Mouse (Mus musculus) testis, adult 2 months (tissue): ENCODE results near the gene Phactr3. TPM values are rescaled to one million over a fixed set of nuclear protein-coding genes. Genes with fewer than 3 reads are reported as not detected.
"Not testable (repeated sequence)": the region's sequence is repeated elsewhere in the genome, so short reads cannot be mapped to it uniquely, and the experiment has no call there.

ENCODE experiments used
- H3K27ac ChIP-seq: fragments of 200-500 bp; 2 replicates; pipeline ENCODE4 v1.5.1; 2012; ENCODE audit warnings: low read depth, low read length; ENCODE audit not compliant: control insufficient read depth, insufficient read depth
- H3K27me3 ChIP-seq: fragments of 200-500 bp; 2 replicates; pipeline ENCODE4 v1.6.1; 2012; ENCODE audit warnings: mild to moderate bottlenecking, low read length, moderate library complexity; ENCODE audit not compliant: control insufficient read depth, insufficient read depth
- H3K36me3 ChIP-seq: fragments of 200-500 bp; 2 replicates; pipeline ENCODE4 v1.6.1; 2012; ENCODE audit warnings: mild to moderate bottlenecking, low read length; ENCODE audit not compliant: control insufficient read depth, insufficient read depth
- H3K4me1 ChIP-seq: fragments of 200-500 bp; 2 replicates; pipeline ENCODE4 v1.6.1; 2012; ENCODE audit warnings: low read length; ENCODE audit not compliant: control insufficient read depth, insufficient read depth
- H3K4me3 ChIP-seq: fragments of 200-500 bp; 2 replicates; pipeline ENCODE4 v1.5.1; 2012; ENCODE audit warnings: low read depth, mild to moderate bottlenecking, low read length, moderate library complexity, mixed read lengths; ENCODE audit not compliant: control insufficient read depth
- CTCF ChIP-seq: fragments of 200-500 bp; IDR thresholded peaks from 2 replicates; pipeline ENCODE4 v1.5.1; 2012; ENCODE audit warnings: low read depth, mild to moderate bottlenecking, inconsistent platforms, low read length, moderate library complexity; ENCODE audit not compliant: control insufficient read depth, insufficient read depth, insufficient replicate concordance
- POLR2A ChIP-seq: fragments of 200-500 bp; IDR thresholded peaks from 2 replicates; pipeline ENCODE4 v1.6.1; 2012; ENCODE audit warnings: low read depth, mild to moderate bottlenecking, inconsistent platforms, low read length, moderate library complexity; ENCODE audit not compliant: control insufficient read depth
- polyA plus RNA-seq: library from polyadenylated mRNA; depleted of rRNA; stranded (reverse); fragments of >200 nt; gene quantifications from 2 replicates; pipeline ENCODE4 v1.2.3, GENCODE M21; 2012; rRNA removed

Gene Phactr3
- polyA plus RNA-seq, 1 experiment = 8.2 TPM

DNA sequence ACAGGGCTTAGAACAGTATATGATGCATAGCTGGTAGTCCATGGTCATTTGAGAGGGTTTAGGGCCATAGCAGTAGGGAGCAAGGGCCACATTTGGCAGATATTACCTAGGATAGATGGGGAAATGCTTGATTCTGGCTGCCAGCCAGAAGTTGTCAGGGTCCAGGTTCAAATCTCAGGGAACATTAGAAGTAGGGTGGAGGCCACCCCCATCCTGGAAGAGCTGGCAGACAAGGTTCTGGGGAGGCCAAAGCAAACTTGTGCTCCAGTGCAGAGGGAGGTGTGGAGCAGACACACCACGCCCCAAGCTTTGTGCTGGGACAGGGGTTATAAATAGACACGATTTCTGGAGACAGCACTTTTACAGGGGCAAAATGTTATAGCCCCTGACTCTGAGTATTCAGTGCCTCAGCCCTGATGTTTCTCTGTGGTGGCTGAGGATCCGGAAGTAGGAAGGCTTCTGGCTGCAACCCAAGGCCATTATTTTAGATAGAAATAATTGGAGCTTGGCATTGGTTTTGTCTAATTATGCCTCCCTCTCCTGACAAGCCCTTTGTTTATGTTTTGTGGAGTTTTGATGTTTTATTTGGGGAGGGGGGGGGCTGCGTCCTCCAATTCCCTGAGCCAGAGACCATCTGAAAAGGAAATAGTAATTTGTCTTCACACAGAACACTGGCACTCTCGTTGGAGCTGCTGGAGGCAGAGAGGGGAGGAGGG, 208.1 kb downstream of the Phactr3 start:
- Histone ChIP-seq H3K36me3 (no peaks in the 10 kb centered on the region), H3K4me3 (peak overlapping the region; percentile 89; the same call in 1 of the 2 replicates), H3K27ac (no peak overlapping the region), H3K4me1 (peaks cover 11% of the 10 kb centered on the region), H3K27me3 (no peaks in the 10 kb centered on the region)
- TF ChIP-seq POLR2A (no peak), CTCF (no peak)

DNA sequence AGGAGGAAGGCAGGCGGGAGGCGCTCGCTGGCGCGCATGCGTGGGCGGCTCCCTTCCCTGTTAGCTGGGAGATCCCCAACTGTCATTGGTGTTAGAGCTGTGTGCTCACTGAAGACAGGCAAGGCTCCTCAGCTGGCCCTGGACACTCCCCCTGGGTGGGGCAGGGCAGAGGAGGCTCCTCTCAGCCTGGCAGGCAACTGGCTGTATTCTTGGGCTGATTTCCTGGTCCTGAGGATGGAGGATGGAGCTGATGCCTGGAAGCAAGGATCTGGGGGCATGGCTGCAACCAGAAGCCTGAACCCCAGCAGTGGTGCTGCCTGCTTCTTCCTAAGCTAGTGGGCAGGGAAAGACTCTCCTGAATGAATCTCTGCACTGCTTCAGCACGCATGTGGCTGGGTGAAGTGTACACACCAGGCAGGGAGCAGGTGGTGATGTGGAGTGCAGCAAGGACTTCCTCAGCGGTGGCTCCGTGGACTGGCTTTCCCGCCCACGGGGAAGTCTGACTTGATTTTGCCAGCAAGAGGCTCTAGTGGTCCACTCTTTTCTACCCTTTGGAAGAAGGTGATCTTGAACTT, 208.8 kb downstream of the Phactr3 start:
- Histone ChIP-seq H3K27ac (peak overlapping the region; percentile 91), H3K4me3 (peak overlapping the region; percentile 89)
- TF ChIP-seq POLR2A (peak; percentile 83), CTCF (no peak)

DNA sequence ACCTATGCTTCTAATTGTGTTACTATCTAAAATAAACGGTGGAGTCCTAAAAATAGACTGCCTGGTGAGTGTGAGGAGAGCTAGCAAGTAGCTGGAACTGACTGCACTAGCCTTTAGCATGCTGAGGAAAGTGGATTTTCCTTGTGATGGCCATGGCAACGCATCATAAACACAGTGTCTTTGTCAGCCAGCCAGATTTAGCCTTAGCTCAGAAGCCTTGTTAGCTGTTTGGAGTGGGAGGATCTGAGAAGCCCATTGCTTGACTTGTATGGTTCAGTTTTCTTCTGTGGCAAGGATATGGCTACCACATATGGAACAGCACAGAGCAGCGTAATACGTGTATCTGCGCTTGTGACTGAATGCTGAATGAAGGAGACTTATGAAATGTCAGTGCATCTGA, 210.8 kb downstream of the Phactr3 start:
- no peak for TF ChIP-seq POLR2A
- no peak for TF ChIP-seq CTCF
- Histone ChIP-seq H3K27me3 (no peaks in the 10 kb centered on the region), H3K36me3 (no peaks in the 10 kb centered on the region), H3K27ac (no peak overlapping the region), H3K4me1 (peaks cover 11% of the 10 kb centered on the region), H3K4me3 (peak overlapping the region; percentile 3; the same call in 1 of the 2 replicates)

More for the DNA sequence above, 208.8 kb downstream of the Phactr3 start:
- H3K36me3 ChIP-seq = no peaks in the 10 kb centered on the region
- no peaks in the 10 kb centered on the region for H3K27me3 ChIP-seq
- peaks cover 11% of the 10 kb centered on the region for H3K4me1 ChIP-seq

GRCm38 (mm10) chr2:178329986-178330385, 211.2 kb downstream of the Phactr3 start:
- peaks cover 11% of the 10 kb centered on the region for H3K4me1 ChIP-seq
- no peak for TF ChIP-seq CTCF
- TF ChIP-seq POLR2A = no peak
- no peak overlapping the region for H3K4me3 ChIP-seq
- H3K27ac ChIP-seq = no peak overlapping the region
- H3K36me3 ChIP-seq = no peaks in the 10 kb centered on the region
- no peaks in the 10 kb centered on the region for H3K27me3 ChIP-seq

- no peaks in the 10 kb centered on the region for H3K36me3 ChIP-seq
- TF ChIP-seq CTCF (no peak), POLR2A (no peak)
- H3K4me1 ChIP-seq = no peaks in the 10 kb centered on the region
- H3K27me3 ChIP-seq = no peaks in the 10 kb centered on the region
- H3K4me3 ChIP-seq = no peak overlapping the region
- no peak overlapping the region for H3K27ac ChIP-seq
Observed at GRCm38 (mm10) chr2:178337878-178338277, 219.1 kb downstream of the Phactr3 start.

DNA sequence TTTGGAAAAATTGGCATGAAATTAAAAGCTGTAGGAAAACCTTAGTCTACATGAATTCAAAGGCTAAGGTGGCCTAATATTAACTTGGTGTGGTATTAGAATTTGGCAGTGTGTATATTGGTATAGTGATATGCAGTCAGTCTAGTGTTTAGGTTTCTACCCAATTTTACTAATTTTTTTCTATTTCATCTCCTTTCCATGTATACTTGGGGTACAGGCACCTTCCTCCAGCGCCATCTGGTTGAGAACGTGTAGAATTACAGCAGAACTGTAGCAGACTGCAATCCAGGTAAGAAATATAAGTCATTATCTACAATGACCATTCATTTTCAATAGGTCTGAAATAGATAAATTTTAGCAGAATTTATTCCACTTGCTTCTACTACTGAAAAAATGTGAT, 220.3 kb downstream of the Phactr3 start:
- Histone ChIP-seq H3K27me3 (no peaks in the 10 kb centered on the region), H3K36me3 (no peaks in the 10 kb centered on the region)
- TF ChIP-seq POLR2A (no peak), CTCF (no peak)

DNA sequence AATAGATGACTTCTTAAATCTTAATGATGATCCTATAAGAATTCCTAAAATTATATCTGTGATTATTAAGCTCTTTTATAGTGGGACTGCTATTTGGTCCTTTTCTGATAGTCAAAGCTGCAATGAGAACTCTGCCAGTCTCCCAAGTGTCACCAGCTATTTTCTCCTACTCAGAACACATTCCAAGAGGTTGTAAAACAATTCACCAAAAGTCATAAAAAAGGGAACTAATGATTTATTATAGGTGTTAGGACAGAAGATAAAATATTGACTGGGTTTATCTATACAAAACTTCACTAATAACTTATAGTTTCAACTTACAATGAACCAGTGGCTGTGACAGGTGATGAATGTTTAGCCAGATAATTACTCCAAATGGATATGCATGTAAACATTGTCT, 223.3 kb downstream of the Phactr3 start:
- H3K27me3 ChIP-seq, H3K36me3 ChIP-seq, H3K4me1 ChIP-seq, H3K4me3 ChIP-seq, H3K27ac ChIP-seq: not testable (repeated sequence)

More for the DNA sequence above, 220.3 kb downstream of the Phactr3 start:
- no peak overlapping the region for H3K27ac ChIP-seq
- no peak overlapping the region for H3K4me3 ChIP-seq
- H3K4me1 ChIP-seq = no peaks in the 10 kb centered on the region

DNA sequence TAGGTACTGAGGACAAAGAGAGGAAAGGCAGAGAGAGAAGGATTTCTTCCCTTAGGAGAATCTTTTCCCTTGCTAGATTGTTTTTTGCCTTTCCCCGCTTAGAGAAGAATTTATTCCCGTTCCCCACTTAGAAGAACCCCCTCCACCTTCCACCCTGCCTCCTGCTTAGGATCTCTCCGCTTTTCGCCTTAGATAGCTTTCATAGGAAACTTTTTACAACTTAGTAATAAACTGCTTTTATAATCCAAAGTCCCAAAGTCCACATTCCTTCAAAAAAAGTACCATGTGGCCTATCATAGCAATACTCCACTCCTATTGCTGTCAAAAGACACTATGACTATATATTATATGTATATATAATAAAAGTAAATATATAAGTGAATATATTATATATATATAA, 223.8 kb downstream of the Phactr3 start:
- H3K27ac ChIP-seq = no peak overlapping the region
- no peaks in the 10 kb centered on the region for H3K36me3 ChIP-seq
- TF ChIP-seq POLR2A = no peak
- no peak for TF ChIP-seq CTCF
- no peak overlapping the region for H3K4me3 ChIP-seq
- H3K27me3 ChIP-seq = no peaks in the 10 kb centered on the region
- H3K4me1 ChIP-seq = no peaks in the 10 kb centered on the region

Other genes starting within 250 kb of the Phactr3 start
- gene Gm14327, start 221.9 kb upstream of the Phactr3 start, polyA plus RNA-seq = 0.25 and 0.41 TPM in 2 replicates
- gene Zfp972, start 193.4 kb upstream of the Phactr3 start, polyA plus RNA-seq = not detected in 2 replicates
- 0.35 and 0.56 TPM in 2 replicates for gene Gm14326, start 161.7 kb upstream of the Phactr3 start, polyA plus RNA-seq
- 0.22 and 0.28 TPM in 2 replicates for gene Zfp971, start 95.7 kb upstream of the Phactr3 start, polyA plus RNA-seq
- 0.17 and 0.32 TPM in 2 replicates for gene Zfp931, start 40.5 kb upstream of the Phactr3 start, polyA plus RNA-seq